Mouse (Mus musculus): Measurements from ENCODE around the gene 6030445D17Rik.

DNA sequence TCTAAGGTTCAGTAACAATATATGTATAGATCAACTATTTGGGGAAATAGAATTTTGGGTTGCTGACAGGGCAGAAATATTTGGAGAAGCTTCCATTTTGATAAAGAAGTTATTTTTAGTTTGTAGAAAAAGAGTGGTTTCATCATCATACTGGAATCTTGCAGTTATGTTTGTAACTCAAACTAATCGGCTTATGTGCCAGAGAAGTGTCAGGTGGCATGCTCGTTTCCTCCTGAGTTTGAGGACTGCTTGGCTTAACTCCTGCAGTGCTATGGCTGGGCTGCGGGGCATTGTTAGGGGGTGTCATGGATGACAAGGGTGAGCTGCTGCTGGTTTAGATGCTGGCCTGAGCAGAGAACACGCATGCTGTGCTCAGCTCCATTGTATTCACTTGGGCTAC, 49.7 kb downstream of the 6030445D17Rik start:
- TF ChIP-seq CTCF (IDR thresholded peaks at IDR 0.05; ENCODE audit: insufficient read depth, low read length) (no peak), POLR2A (IDR thresholded peaks at IDR 0.05; ENCODE audit: borderline replicate concordance, extremely low read depth, low read depth, low read length) (no peak)

All from lung, adult 2 months (tissue).